Mouse (Mus musculus) bone marrow macrophage, adult 2 months (primary cell): Measurements from ENCODE around the gene Gm5148.

Source experiments
- CTCF ChIP-seq: IDR thresholded peaks from 2 replicates; pipeline ENCODE4 v1.5.1; 2012; ENCODE audit warnings: low read depth, mild to moderate bottlenecking, low read length, moderate library complexity
- POLR2A ChIP-seq: IDR thresholded peaks from 2 replicates; pipeline ENCODE4 v1.6.1; 2012; ENCODE audit warnings: mild to moderate bottlenecking, low read depth, low read length, borderline replicate concordance

DNA sequence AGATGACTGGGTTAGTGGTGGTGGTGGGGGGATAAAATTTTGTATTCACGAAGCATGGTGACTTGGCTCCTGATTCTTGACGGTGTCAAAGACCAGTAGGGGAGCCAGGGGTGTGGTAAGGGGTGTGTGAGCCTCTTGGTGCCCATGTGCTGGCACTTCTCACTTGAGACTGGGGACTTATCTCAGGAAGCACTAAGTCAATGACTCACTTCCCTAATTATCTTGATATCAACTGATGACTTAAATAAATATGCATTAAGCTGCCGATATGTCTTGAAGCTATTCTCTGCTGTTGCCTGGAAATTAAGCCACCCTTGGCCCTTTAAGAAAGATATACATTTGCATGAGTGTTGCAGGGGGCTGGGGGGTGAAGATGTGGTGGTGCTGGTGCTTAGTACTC, 38.0 kb upstream of the Gm5148 start:
- TF ChIP-seq CTCF (no peak), POLR2A (no peak)
